Mouse (Mus musculus): ENCODE results near the gene Xpot. TPM values are rescaled to one million over a fixed set of nuclear protein-coding genes. Genes with fewer than 3 reads are reported as not detected.

Gene Xpot
- total and polyA plus RNA-seq, 2 experiments from 2014 or later, result 14.8 to 41.1 TPM

DNA sequence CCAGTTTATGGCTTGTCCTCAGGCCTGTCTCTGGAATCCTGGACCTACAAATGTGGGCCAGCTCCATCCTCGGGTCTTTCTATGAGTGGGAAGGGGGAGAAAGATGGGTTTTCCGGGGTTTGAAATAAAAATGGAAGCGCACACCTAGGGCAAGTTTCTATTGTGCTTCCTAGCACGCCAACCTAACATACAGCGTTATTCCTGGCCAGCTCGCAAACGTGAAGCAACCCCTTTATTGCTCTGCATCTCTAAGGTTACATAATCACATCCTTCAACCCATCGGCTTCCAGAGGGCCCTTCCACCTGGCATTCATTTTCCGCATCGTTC is 14.8 kb upstream of the Xpot start:
- H3K9me3 ChIP-seq (replicated peaks; ENCODE audit: control insufficient read depth, low read length), result no peaks in the 10 kb centered on the region
- H3K27me3 ChIP-seq (ENCODE audit: control insufficient read depth, insufficient read depth, low read length), result peaks cover 32% of the 10 kb centered on the region
- WGBS, result 16% methylated on average over 10 of the region's 10 CpGs
- peak overlapping the region; percentile 87 for H3K4me2 ChIP-seq (ENCODE audit: low read depth, low read length)
- H3K27ac ChIP-seq (ENCODE audit: low read depth), result no peak overlapping the region
- no peak for DNase-seq (ENCODE audit: low spot score)
- H3K4me1 ChIP-seq (ENCODE audit: control insufficient read depth, insufficient read depth), result 0 out of 2 replicates have a peak, but pooled peaks cover 6% of the 10 kb centered on the region
- ATAC-seq (ENCODE audit: insufficient read depth, low read depth), result no peak
- no peak overlapping the region for H3K9ac ChIP-seq (replicated peaks; ENCODE audit: low read depth, low read length)
- H3K36me3 ChIP-seq (replicated peaks; ENCODE audit: control insufficient read depth, insufficient read depth, low read length), result no peaks in the 10 kb centered on the region
- no peak for TF ChIP-seq EP300 (IDR thresholded peaks at IDR 0.05; ENCODE audit: low read depth)
- no peak for TF ChIP-seq CTCF (IDR thresholded peaks at IDR 0.05; ENCODE audit: low read depth)
- peak overlapping the region; percentile 55 for H3K4me3 ChIP-seq (ENCODE audit: low read depth, low read length)

DNA sequence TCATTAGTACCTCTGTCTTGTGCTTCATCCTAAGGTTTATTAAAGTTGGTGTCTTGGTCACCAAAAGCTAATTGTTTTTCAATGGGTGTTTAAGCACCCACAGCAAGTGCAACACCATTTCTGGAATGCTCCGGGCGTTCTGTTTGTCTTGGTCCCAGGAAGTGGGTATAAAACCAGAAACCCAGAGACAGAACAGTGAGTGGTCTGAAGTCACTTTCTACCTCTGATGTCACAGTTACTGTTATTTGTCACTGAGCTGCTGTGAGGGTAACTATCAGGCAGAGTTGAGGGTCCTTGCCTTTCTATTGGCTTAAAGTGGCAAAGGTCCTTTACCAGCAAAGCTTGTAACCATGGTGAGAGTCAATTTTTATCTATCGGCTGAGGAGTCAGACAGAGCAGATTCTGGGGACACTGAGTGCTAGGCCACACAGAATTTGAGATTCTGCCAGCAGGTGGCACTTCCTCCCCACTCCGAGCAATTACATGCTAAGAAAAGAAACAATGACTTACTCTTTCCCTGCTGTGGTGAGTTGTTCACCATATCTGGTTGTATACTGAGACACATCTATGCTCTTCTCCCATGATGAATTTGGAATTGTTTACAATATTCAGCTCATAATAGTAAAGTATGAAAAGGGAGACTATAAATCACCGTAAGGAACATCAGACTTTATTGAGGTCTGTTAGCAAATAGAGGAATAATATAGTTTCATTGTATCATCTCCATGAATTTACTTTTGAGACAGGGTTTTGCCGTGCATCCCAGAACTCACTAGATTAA is 14.2 kb upstream of the Xpot start:
- Histone ChIP-seq H3K4me2 (ENCODE audit: low read depth, low read length) (peak overlapping the region; percentile 87), H3K9me3 (replicated peaks; ENCODE audit: control insufficient read depth, low read length) (no peaks in the 10 kb centered on the region), H3K4me1 (ENCODE audit: control insufficient read depth, insufficient read depth) (0 out of 2 replicates have a peak, but pooled peaks cover 6% of the 10 kb centered on the region), H3K4me3 (ENCODE audit: low read depth, low read length) (peak overlapping the region; percentile 55), H3K27me3 (ENCODE audit: control insufficient read depth, insufficient read depth, low read length) (peaks cover 32% of the 10 kb centered on the region), H3K27ac (ENCODE audit: low read depth) (no peak overlapping the region), H3K36me3 (replicated peaks; ENCODE audit: control insufficient read depth, insufficient read depth, low read length) (no peaks in the 10 kb centered on the region), H3K9ac (replicated peaks; ENCODE audit: low read depth, low read length) (no peak overlapping the region)
- ATAC-seq (ENCODE audit: insufficient read depth, low read depth) (no peak; the same call in 1 of the 2 replicates), DNase-seq (ENCODE audit: low spot score) (peak; percentile 44)
- TF ChIP-seq CTCF (IDR thresholded peaks at IDR 0.05; ENCODE audit: low read depth) (peak; percentile 65), EP300 (IDR thresholded peaks at IDR 0.05; ENCODE audit: low read depth) (no peak)
- WGBS, result 47% methylated on average over 6 of the region's 6 CpGs

DNA sequence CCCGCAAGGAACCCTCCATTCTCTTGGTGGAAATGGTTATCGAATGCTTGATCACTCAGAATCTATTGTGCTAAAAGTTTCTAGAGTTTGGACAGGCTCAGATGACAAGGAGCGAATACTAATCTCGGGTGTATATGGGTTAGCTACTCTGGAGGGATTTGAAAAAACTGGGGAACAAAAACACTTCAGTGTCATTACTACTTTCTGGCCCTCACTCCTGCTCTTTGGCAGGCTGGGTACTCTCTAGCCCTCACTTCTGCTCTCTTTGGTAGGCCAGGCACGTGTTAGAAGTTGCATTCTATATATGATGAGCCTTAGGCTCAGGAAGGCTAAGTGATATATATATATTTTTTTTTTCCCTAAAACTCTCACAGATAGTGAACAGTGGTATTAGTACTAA is 13.4 kb upstream of the Xpot start:
- TF ChIP-seq CTCF (IDR thresholded peaks at IDR 0.05; ENCODE audit: low read depth) (no peak), EP300 (IDR thresholded peaks at IDR 0.05; ENCODE audit: low read depth) (no peak)
- Histone ChIP-seq H3K36me3 (replicated peaks; ENCODE audit: control insufficient read depth, insufficient read depth, low read length) (no peaks in the 10 kb centered on the region), H3K4me3 (ENCODE audit: low read depth, low read length) (no peak overlapping the region), H3K27me3 (ENCODE audit: control insufficient read depth, insufficient read depth, low read length) (peaks cover 32% of the 10 kb centered on the region), H3K4me1 (ENCODE audit: control insufficient read depth, insufficient read depth) (0 out of 2 replicates have a peak, but pooled peaks cover 6% of the 10 kb centered on the region), H3K9ac (replicated peaks; ENCODE audit: low read depth, low read length) (no peak overlapping the region), H3K9me3 (replicated peaks; ENCODE audit: control insufficient read depth, low read length) (no peaks in the 10 kb centered on the region), H3K27ac (ENCODE audit: low read depth) (no peak overlapping the region), H3K4me2 (ENCODE audit: low read depth, low read length) (no peak overlapping the region)
- ATAC-seq (ENCODE audit: insufficient read depth, low read depth) (no peak), DNase-seq (ENCODE audit: low spot score) (no peak)
- WGBS, result 85% methylated on average over 5 of the region's 5 CpGs

DNA sequence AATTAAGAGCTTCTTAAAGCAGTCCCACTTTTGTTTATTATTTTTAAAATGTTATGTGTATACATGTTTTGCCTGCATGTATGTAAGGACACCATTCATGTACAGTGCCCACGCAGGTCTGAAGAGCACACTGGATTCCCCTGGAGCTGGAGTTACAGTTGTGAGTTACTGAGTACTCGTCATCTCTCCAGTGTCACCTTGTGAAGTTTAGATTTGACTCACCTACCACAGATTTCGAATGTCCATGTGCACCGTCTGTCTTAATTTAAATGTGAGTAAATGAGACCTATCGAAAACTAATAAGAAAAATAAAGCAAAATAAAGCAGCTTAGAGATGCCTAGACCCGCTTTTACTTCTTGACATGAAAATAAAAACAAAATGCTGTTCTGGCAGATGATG is 10.1 kb upstream of the Xpot start:
- no peak overlapping the region for H3K4me2 ChIP-seq (ENCODE audit: low read depth, low read length)
- DNase-seq (ENCODE audit: low spot score), result no peak
- H3K9me3 ChIP-seq (replicated peaks; ENCODE audit: control insufficient read depth, low read length), result no peaks in the 10 kb centered on the region
- no peak overlapping the region for H3K9ac ChIP-seq (replicated peaks; ENCODE audit: low read depth, low read length)
- peaks cover 6% of the 10 kb centered on the region; the same call in 1 of the 2 replicates for H3K27me3 ChIP-seq (ENCODE audit: control insufficient read depth, insufficient read depth, low read length)
- ATAC-seq (ENCODE audit: insufficient read depth, low read depth), result no peak
- WGBS, result 79% methylated on average over 6 of the region's 6 CpGs
- no peaks in the 10 kb centered on the region for H3K4me1 ChIP-seq (ENCODE audit: control insufficient read depth, insufficient read depth)
- TF ChIP-seq EP300 (IDR thresholded peaks at IDR 0.05; ENCODE audit: low read depth) (no peak), CTCF (IDR thresholded peaks at IDR 0.05; ENCODE audit: low read depth) (no peak)
- H3K27ac ChIP-seq (ENCODE audit: low read depth), result no peak overlapping the region
- no peak overlapping the region for H3K4me3 ChIP-seq (ENCODE audit: low read depth, low read length)
- H3K36me3 ChIP-seq (replicated peaks; ENCODE audit: control insufficient read depth, insufficient read depth, low read length), result no peaks in the 10 kb centered on the region

DNA sequence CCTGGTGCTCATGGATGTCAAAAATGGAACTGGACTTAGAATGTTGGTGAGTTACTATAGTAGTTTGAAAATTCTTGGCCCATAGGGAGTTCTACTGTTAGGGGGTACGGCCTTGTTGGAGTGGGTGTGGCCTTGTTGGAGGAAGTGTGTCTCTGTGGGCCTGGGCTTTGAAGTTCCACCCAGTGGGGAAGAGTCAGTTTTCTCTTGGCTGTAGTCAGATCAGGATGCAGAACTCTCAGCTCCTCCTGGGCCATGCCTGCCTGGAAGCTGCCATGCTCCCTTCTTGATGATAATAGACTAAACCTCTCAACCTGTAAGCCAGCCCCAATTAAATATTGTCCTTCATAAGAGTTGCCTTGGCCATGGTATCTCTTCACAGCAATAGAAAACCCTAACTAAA is 8.0 kb upstream of the Xpot start:
- WGBS, result 61% methylated on average over 1 of the region's 1 CpGs

More for the DNA sequence above, 8.0 kb upstream of the Xpot start:
- H3K36me3 ChIP-seq (replicated peaks; ENCODE audit: control insufficient read depth, insufficient read depth, low read length), result no peaks in the 10 kb centered on the region
- no peak for TF ChIP-seq CTCF (IDR thresholded peaks at IDR 0.05; ENCODE audit: low read depth)
- TF ChIP-seq EP300 (IDR thresholded peaks at IDR 0.05; ENCODE audit: low read depth), result no peak
- no peak for DNase-seq (ENCODE audit: low spot score)
- no peak for ATAC-seq (ENCODE audit: insufficient read depth, low read depth)
- H3K27ac ChIP-seq (ENCODE audit: low read depth), result no peak overlapping the region
- H3K9me3 ChIP-seq (replicated peaks; ENCODE audit: control insufficient read depth, low read length), result no peaks in the 10 kb centered on the region
- no peak overlapping the region for H3K4me3 ChIP-seq (ENCODE audit: low read depth, low read length)
- H3K9ac ChIP-seq (replicated peaks; ENCODE audit: low read depth, low read length), result no peak overlapping the region
- no peaks in the 10 kb centered on the region for H3K4me1 ChIP-seq (ENCODE audit: control insufficient read depth, insufficient read depth)
- H3K4me2 ChIP-seq (ENCODE audit: low read depth, low read length), result no peak overlapping the region
- H3K27me3 ChIP-seq (ENCODE audit: control insufficient read depth, insufficient read depth, low read length), result no peaks in the 10 kb centered on the region
